8 mouse cellular contexts compared by ENCODE assay signal in genomic region chrX:168639556-168640356, GRCm38 (mm10). TPM values are rescaled to one million over a fixed set of nuclear protein-coding genes. Genes with fewer than 3 reads are reported as not detected.
A peak's percentile ranks its signal among the peaks of the same experiment; 100 is the strongest.
DNase-seq lines count a peak whose midpoint lies in the region; ATAC-seq lines count a peak whose summit lies in the region.

No protein-coding gene starts in this region.

- peak; percentile 55; the same call in 1 of the 2 replicates for ATAC-seq in intestine, embryonic 14.5 days (replicated peaks; ENCODE audit: low FRiP score, low TSS enrichment, low read depth)
- ATAC-seq in megakaryocyte-erythroid progenitor cell, adult 5-6 weeks (replicated peaks; ENCODE audit: low FRiP score, low TSS enrichment, poor library complexity, severe bottlenecking): peak; percentile 99

- no peaks in the 10 kb centered on the region for H3K27me3 ChIP-seq in intestine, embryonic 14.5 days (replicated peaks; ENCODE audit: control insufficient read depth, insufficient read depth, low read length)

- H3K4me1 ChIP-seq in intestine, embryonic 14.5 days (replicated peaks; ENCODE audit: control insufficient read depth, insufficient read depth, low read length): no peaks in the 10 kb centered on the region

- WGBS in intestine, embryonic 14.5 days: 15% methylated on average over 11 of the region's 11 CpGs

- H3K4me2 ChIP-seq in intestine, embryonic 14.5 days (ENCODE audit: low read length): peak overlapping the region; percentile 41

- H3K27ac ChIP-seq in intestine, embryonic 14.5 days (ENCODE audit: low read depth): no peak overlapping the region

- DNase-seq in adrenal gland, adult 18-20 months (ENCODE audit: low spot score in 2 of 2): peak; percentile 44 to 54
- peak; percentile 69 for DNase-seq in embryo, embryonic 10.5 days (ENCODE audit: low spot score)
- peak; percentile 22 to 57 for DNase-seq in gastrocnemius, postnatal 36 days
- peak; percentile 74 for DNase-seq in intestine, embryonic 14.5 days (ENCODE audit: low spot score)
- peak; percentile 39 for DNase-seq in left cerebral cortex, postnatal 14 days (ENCODE audit: low spot score in 2 of 2)
- peak; percentile 40 for DNase-seq in right cerebral cortex, postnatal 14 days
- DNase-seq in urinary bladder, postnatal 4 days (ENCODE audit: low spot score in 2 of 2): peak; percentile 37 to 70

- intact Hi-C loops in gastrocnemius, postnatal 36 days (cut with DNase I): no loop called here
- intact Hi-C loops in left cerebral cortex, postnatal 14 days (cut with DNase I): no loop called here

- H3K9ac ChIP-seq in intestine, embryonic 14.5 days (ENCODE audit: low read length): no peak overlapping the region

- no peaks in the 10 kb centered on the region for H3K36me3 ChIP-seq in intestine, embryonic 14.5 days (ENCODE audit: control insufficient read depth, insufficient read depth, low read length)

- peak overlapping the region; percentile 29 for H3K4me3 ChIP-seq in intestine, embryonic 14.5 days (ENCODE audit: low read depth, low read length)

- H3K9me3 ChIP-seq in intestine, embryonic 14.5 days (ENCODE audit: control insufficient read depth, low read length): no peaks in the 10 kb centered on the region

RNA-seq across cellular contexts. Expression of gene Msl3, which starts 33.9 kb away (rescaled TPM):
- total RNA-seq in adrenal gland, adult 18-20 months (2021): 10 to 100 TPM; 37.2 to 46.8 TPM
- total RNA-seq in gastrocnemius, postnatal 36 days (2021): 10 to 100 TPM; 41.0 to 42.0 TPM
- polyA plus RNA-seq in intestine, embryonic 14.5 days (2014; fragmentation: Nextera tagmentation; extraction: Ambion mirVana): 38.0 and 45.8 TPM in 2 replicates
- 10 to 100 TPM; 21.9 to 22.8 TPM for total RNA-seq in left cerebral cortex, postnatal 14 days (2021)
- total RNA-seq in megakaryocyte-erythroid progenitor cell, adult 5-6 weeks (2014; fragmentation: Nextera tagmentation): 45.3 and 49.6 TPM in 2 replicates
- 118 and 131 TPM in 2 replicates for total RNA-seq in megakaryocyte-erythroid progenitor cell, adult 5-6 weeks (2017)
